ENCODE assay signal across 26 mouse cellular contexts in the genomic region with DNA sequence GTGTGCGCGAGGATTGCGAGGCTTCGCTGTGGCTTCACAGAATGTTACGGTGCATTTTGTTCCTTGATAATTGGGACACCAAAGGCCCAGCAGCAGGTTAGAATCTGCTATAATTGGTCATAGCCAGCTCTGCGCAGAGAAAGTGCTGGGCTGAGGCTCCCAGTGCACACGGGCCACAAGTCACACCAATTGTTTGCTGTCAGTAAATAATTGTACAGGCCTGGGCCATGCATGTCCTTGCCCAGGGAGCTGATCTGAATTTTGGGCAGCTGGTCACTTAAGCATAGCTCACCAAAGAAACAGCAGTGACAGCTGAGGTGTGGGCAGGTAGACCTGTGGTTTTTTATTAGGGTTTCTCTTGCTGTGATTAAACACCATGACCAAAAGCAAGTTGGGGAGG. TPM values are rescaled to one million over a fixed set of nuclear protein-coding genes. Genes with fewer than 3 reads are reported as not detected.
DNase-seq lines count a peak whose midpoint lies in the region; ATAC-seq and TF ChIP-seq lines count a peak whose summit lies in the region.
"Had no signal": no experiment of that assay in that cellular context is flagged by ENCODE, and none has a peak within 500 bp of the region (broad histone marks: within the 10 kb centered on the region; RNA-seq: fewer than 3 reads in every experiment).

No protein-coding gene starts in this region.

- 88% methylated on average over 7 of the region's 7 CpGs for WGBS in cerebellum, adult 2 months
- WGBS in liver, embryonic 13.5 days (ENCODE audit: insufficient replicate concordance): 85% methylated on average over 7 of the region's 7 CpGs
- WGBS in liver, embryonic 12.5 days (ENCODE audit: insufficient replicate concordance): 88% methylated on average over 7 of the region's 7 CpGs
- WGBS in liver, postnatal 0 days (ENCODE audit: insufficient replicate concordance): 70% methylated on average over 7 of the region's 7 CpGs

- H3K27ac ChIP-seq in cerebellum, adult 2 months (ENCODE audit: insufficient read depth, low read length): 0 out of 2 replicates have a peak overlapping the region, but pooled peaks have one; percentile 27
- 0 out of 2 replicates have a peak overlapping the region, but pooled peaks have one; percentile 13 for H3K27ac ChIP-seq in liver, embryonic 13.5 days
- no peak overlapping the region for H3K27ac ChIP-seq in liver, embryonic 12.5 days
- 0 out of 2 replicates have a peak overlapping the region, but pooled peaks have one; percentile 30 for H3K27ac ChIP-seq in liver, postnatal 0 days (ENCODE audit: low read depth)
- H3K27ac ChIP-seq: embryonic facial prominence, embryonic 12.5 days; embryonic facial prominence, embryonic 15.5 days; gastrocnemius, adult 2 months; heart, embryonic 15.5 days; hindbrain, embryonic 10.5 days; hindbrain, embryonic 13.5 days had no signal

- peaks cover 77% of the 10 kb centered on the region for H3K36me3 ChIP-seq in liver, embryonic 13.5 days
- peaks cover 83% of the 10 kb centered on the region for H3K36me3 ChIP-seq in liver, embryonic 12.5 days
- H3K36me3 ChIP-seq in liver, postnatal 0 days (replicated peaks; ENCODE audit: insufficient read depth, low read length): peaks cover 77% of the 10 kb centered on the region

- TF ChIP-seq EP300 in liver, postnatal 0 days (IDR thresholded peaks at IDR 0.05; ENCODE audit: low read depth): no peak

- no peak for DNase-seq in cerebellum, adult 2 months
- no peak for DNase-seq in liver, embryonic 13.5 days
- DNase-seq in liver, postnatal 0 days: no peak
- DNase-seq in heart, adult 18-20 months: no peak
- DNase-seq: adrenal gland, adult 8-10 months; adrenal gland, postnatal 25 days; cerebellum, adult 18-20 months; cerebellum, adult 9-11 months; cerebellum, postnatal 25 days; forebrain, postnatal 0 days; gastrocnemius, adult 2 months; gastrocnemius, postnatal 14 days; heart, adult 11 months; heart, postnatal 10 days; heart, postnatal 36 days had no signal

- H3K4me1 ChIP-seq in cerebellum, adult 2 months (ENCODE audit: control insufficient read depth, insufficient read depth, low read length): no peaks in the 10 kb centered on the region
- H3K4me1 ChIP-seq in liver, embryonic 13.5 days (replicated peaks): peaks cover 20% of the 10 kb centered on the region
- 0 out of 2 replicates have a peak, but pooled peaks cover 7% of the 10 kb centered on the region for H3K4me1 ChIP-seq in liver, embryonic 12.5 days
- H3K4me1 ChIP-seq in liver, postnatal 0 days (ENCODE audit: insufficient read depth): peaks cover 10% of the 10 kb centered on the region
- H3K4me1 ChIP-seq: embryonic facial prominence, embryonic 12.5 days; embryonic facial prominence, embryonic 15.5 days; hindbrain, embryonic 10.5 days; hindbrain, embryonic 13.5 days had no signal

- no peak overlapping the region for H3K9ac ChIP-seq in liver, embryonic 13.5 days
- no peak overlapping the region for H3K9ac ChIP-seq in liver, embryonic 12.5 days
- no peak overlapping the region for H3K9ac ChIP-seq in liver, postnatal 0 days (replicated peaks)
- H3K9ac ChIP-seq: embryonic facial prominence, embryonic 12.5 days; embryonic facial prominence, embryonic 15.5 days; forebrain, postnatal 0 days; heart, embryonic 12.5 days; heart, embryonic 15.5 days; hindbrain, embryonic 13.5 days had no signal

- no peak overlapping the region for H3K4me3 ChIP-seq in cerebellum, adult 2 months (replicated peaks; ENCODE audit: insufficient read depth, low read depth, low read length)
- no peak overlapping the region for H3K4me3 ChIP-seq in liver, embryonic 13.5 days (replicated peaks)
- H3K4me3 ChIP-seq in liver, embryonic 12.5 days: no peak overlapping the region
- no peak overlapping the region for H3K4me3 ChIP-seq in liver, postnatal 0 days (ENCODE audit: low read depth, low read length)
- H3K4me3 ChIP-seq: embryonic facial prominence, embryonic 12.5 days; embryonic facial prominence, embryonic 15.5 days; gastrocnemius, adult 2 months; heart, embryonic 12.5 days; heart, embryonic 15.5 days; hindbrain, embryonic 10.5 days; hindbrain, embryonic 13.5 days had no signal

- no peaks in the 10 kb centered on the region for H3K27me3 ChIP-seq in cerebellum, adult 2 months (ENCODE audit: control insufficient read depth, insufficient read depth, low read length)
- no peaks in the 10 kb centered on the region for H3K27me3 ChIP-seq in liver, embryonic 13.5 days
- no peaks in the 10 kb centered on the region for H3K27me3 ChIP-seq in liver, embryonic 12.5 days (replicated peaks)
- H3K27me3 ChIP-seq in liver, postnatal 0 days (ENCODE audit: insufficient read depth, low read length): no peaks in the 10 kb centered on the region
- H3K27me3 ChIP-seq: embryonic facial prominence, embryonic 12.5 days; embryonic facial prominence, embryonic 15.5 days; heart, embryonic 12.5 days; heart, embryonic 15.5 days; hindbrain, embryonic 13.5 days had no signal

- no peaks in the 10 kb centered on the region for H3K9me3 ChIP-seq in liver, embryonic 13.5 days (replicated peaks)
- H3K9me3 ChIP-seq in liver, embryonic 12.5 days (replicated peaks): no peaks in the 10 kb centered on the region
- no peaks in the 10 kb centered on the region for H3K9me3 ChIP-seq in liver, postnatal 0 days (ENCODE audit: low read length)
- H3K9me3 ChIP-seq: embryonic facial prominence, embryonic 12.5 days; embryonic facial prominence, embryonic 15.5 days; heart, embryonic 12.5 days; heart, embryonic 15.5 days; hindbrain, embryonic 10.5 days; hindbrain, embryonic 13.5 days had no signal

- TF ChIP-seq POLR2A in cerebellum, adult 2 months (IDR thresholded peaks at IDR 0.05; ENCODE audit: borderline replicate concordance, insufficient read depth, low read length): no peak

- no peak for TF ChIP-seq CTCF in cerebellum, adult 2 months (IDR thresholded peaks at IDR 0.05; ENCODE audit: borderline replicate concordance, insufficient read depth, low read depth, low read length)
- no peak for TF ChIP-seq CTCF in liver, postnatal 0 days (IDR thresholded peaks at IDR 0.05; ENCODE audit: low read depth)

- H3K4me2 ChIP-seq in liver, embryonic 13.5 days: no peak overlapping the region
- no peak overlapping the region for H3K4me2 ChIP-seq in liver, embryonic 12.5 days
- no peak overlapping the region for H3K4me2 ChIP-seq in liver, postnatal 0 days (ENCODE audit: low read depth, low read length)
- H3K4me2 ChIP-seq: embryonic facial prominence, embryonic 12.5 days; embryonic facial prominence, embryonic 15.5 days; heart, embryonic 12.5 days; heart, embryonic 15.5 days; hindbrain, embryonic 13.5 days had no signal

- ATAC-seq in cerebellum, adult (ENCODE audit: insufficient number of reproducible peaks, low FRiP score, low TSS enrichment): no peak
- ATAC-seq in liver, embryonic 13.5 days (ENCODE audit: low read depth): no peak
- ATAC-seq in liver, embryonic 12.5 days: no peak
- peak; percentile 81 for ATAC-seq in liver, postnatal 0 days
- ATAC-seq: activated CD4-positive, CD25-positive, alpha-beta regulatory T cell, adult 4 months; forebrain, embryonic 14.5 days; forebrain, postnatal 0 days; hindbrain, embryonic 16.5 days had no signal

RNA-seq across cellular contexts. Expression of a gene that starts 10.6 kb away (rescaled TPM):
- 102 and 104 TPM in 2 replicates for polyA plus RNA-seq in cerebellum, adult 2 months (2012; rRNA removed)
- polyA plus RNA-seq in liver, embryonic 13.5 days (2015; fragmentation: Nextera tagmentation; extraction: Ambion mirVana): 53.6 and 55.1 TPM in 2 replicates
- 61.2 and 62.7 TPM in 2 replicates for polyA plus RNA-seq in liver, embryonic 12.5 days (2016; fragmentation: Nextera tagmentation; extraction: Ambion mirVana)
- polyA plus RNA-seq in liver, postnatal 0 days (2015; fragmentation: Nextera tagmentation; extraction: Ambion mirVana): 38.9 and 40.2 TPM in 2 replicates
- 10 to 100 TPM; 19.1 to 20.4 TPM for total RNA-seq in heart, adult 18-20 months (2021)

RNA-seq across cellular contexts. Expression of a gene that starts 36.0 kb away (rescaled TPM):
- polyA plus RNA-seq in cerebellum, adult 2 months (2012; rRNA removed): 104 and 112 TPM in 2 replicates
- polyA plus RNA-seq in liver, embryonic 13.5 days (2015; fragmentation: Nextera tagmentation; extraction: Ambion mirVana): 12.1 and 13.9 TPM in 2 replicates
- 16.8 and 19.7 TPM in 2 replicates for polyA plus RNA-seq in liver, embryonic 12.5 days (2016; fragmentation: Nextera tagmentation; extraction: Ambion mirVana)
- polyA plus RNA-seq in liver, postnatal 0 days (2015; fragmentation: Nextera tagmentation; extraction: Ambion mirVana): 10.5 and 13.0 TPM in 2 replicates
- total RNA-seq in heart, adult 18-20 months (2021): 10 to 100 TPM; 11.3 to 14.7 TPM

RNA-seq across cellular contexts. Expression of a gene that starts 41.9 kb away (rescaled TPM):
- 243 and 248 TPM in 2 replicates for polyA plus RNA-seq in cerebellum, adult 2 months (2012; rRNA removed)
- polyA plus RNA-seq in liver, embryonic 13.5 days (2015; fragmentation: Nextera tagmentation; extraction: Ambion mirVana): 22.6 and 24.5 TPM in 2 replicates
- polyA plus RNA-seq in liver, embryonic 12.5 days (2016; fragmentation: Nextera tagmentation; extraction: Ambion mirVana): 29.8 and 31.1 TPM in 2 replicates
- 34.8 and 36.7 TPM in 2 replicates for polyA plus RNA-seq in liver, postnatal 0 days (2015; fragmentation: Nextera tagmentation; extraction: Ambion mirVana)
- total RNA-seq in heart, adult 18-20 months (2021): 100 to 1,000 TPM; 165 to 167 TPM

RNA-seq across cellular contexts. Expression of a gene that starts 47.9 kb away (rescaled TPM):
- polyA plus RNA-seq in cerebellum, adult 2 months (2012; rRNA removed): 57.9 and 63.5 TPM in 2 replicates
- polyA plus RNA-seq in liver, embryonic 13.5 days (2015; fragmentation: Nextera tagmentation; extraction: Ambion mirVana): 12.3 and 13.3 TPM in 2 replicates
- 14.7 and 16.8 TPM in 2 replicates for polyA plus RNA-seq in liver, embryonic 12.5 days (2016; fragmentation: Nextera tagmentation; extraction: Ambion mirVana)
- polyA plus RNA-seq in liver, postnatal 0 days (2015; fragmentation: Nextera tagmentation; extraction: Ambion mirVana): 15.6 and 16.7 TPM in 2 replicates
- 10 to 100 TPM; 14.3 to 19.7 TPM for total RNA-seq in heart, adult 18-20 months (2021)
